Mouse (Mus musculus) stomach, embryonic 15.5 days (tissue): ENCODE data around the gene Snx15. TPM values are rescaled to one million over a fixed set of nuclear protein-coding genes. Genes with fewer than 3 reads are reported as not detected.

Experiments used
- polyA plus RNA-seq: library from polyadenylated mRNA; unstranded; fragments of >200 nt; fragmentation: Nextera tagmentation; extraction: Ambion mirVana; gene quantifications from 2 replicates; pipeline ENCODE4 v1.2.1, GENCODE M21; 2015

Snx15 gene
- polyA plus RNA-seq, 1 experiment from 2014 or later, result 29.2 TPM

Other genes starting within 250 kb of the Snx15 start
- 2.3 and 2.4 TPM in 2 replicates for gene Tigd3, start 234.2 kb downstream of the Snx15 start, polyA plus RNA-seq
- 98.7 and 118 TPM in 2 replicates for gene Dpf2, start 215.3 kb downstream of the Snx15 start, polyA plus RNA-seq
- gene Cdc42ep2, start 203.5 kb downstream of the Snx15 start, polyA plus RNA-seq, result 9.6 and 11.0 TPM in 2 replicates
- gene Pola2, start 164.1 kb downstream of the Snx15 start, polyA plus RNA-seq, result 60.9 and 64.2 TPM in 2 replicates
- not detected in 2 replicates for gene Slc22a20, start 142.2 kb downstream of the Snx15 start, polyA plus RNA-seq
- 15.2 and 16.4 TPM in 2 replicates for gene Capn1, start 112.4 kb downstream of the Snx15 start, polyA plus RNA-seq
- 26.7 and 31.7 TPM in 2 replicates for gene Syvn1, start 81.7 kb downstream of the Snx15 start, polyA plus RNA-seq
- 68.0 and 70.4 TPM in 2 replicates for gene Mrpl49, start 70.5 kb downstream of the Snx15 start, polyA plus RNA-seq
- 625 and 772 TPM in 2 replicates for gene Fau, start 70.5 kb downstream of the Snx15 start, polyA plus RNA-seq
- 34.6 and 36.6 TPM in 2 replicates for gene Znhit2, start 67.1 kb downstream of the Snx15 start, polyA plus RNA-seq
- gene Tm7sf2, start 59.9 kb downstream of the Snx15 start, polyA plus RNA-seq, result 27.7 and 30.0 TPM in 2 replicates
- 69.1 and 70.0 TPM in 2 replicates for gene Vps51, start 51.1 kb downstream of the Snx15 start, polyA plus RNA-seq
- not detected in 2 replicates for gene Tmem262, start 48.3 kb downstream of the Snx15 start, polyA plus RNA-seq
- 2.0 and 2.3 TPM in 2 replicates for gene Gm28374, start 46.0 kb downstream of the Snx15 start, polyA plus RNA-seq
- 61.5 and 69.8 TPM in 2 replicates for gene Zfpl1, start 43.3 kb downstream of the Snx15 start, polyA plus RNA-seq
- gene Cdca5, start 43.3 kb downstream of the Snx15 start, polyA plus RNA-seq, result 29.9 and 32.7 TPM in 2 replicates
- 0.28 TPM in 1 of 2 replicates, not detected in the other for gene AC131692.1, start 33.9 kb downstream of the Snx15 start, polyA plus RNA-seq
- 3.0 and 5.9 TPM in 2 replicates for gene Naaladl1, start 22.5 kb downstream of the Snx15 start, polyA plus RNA-seq
- 40.7 and 46.1 TPM in 2 replicates for gene Sac3d1, start 9.7 kb downstream of the Snx15 start, polyA plus RNA-seq
- 0.34 and 0.55 TPM in 2 replicates for gene Batf2, start 12.7 kb upstream of the Snx15 start, polyA plus RNA-seq
- gene Arl2, start 13.2 kb upstream of the Snx15 start, polyA plus RNA-seq, result 101 and 102 TPM in 2 replicates
- gene Majin, start 56.1 kb upstream of the Snx15 start, polyA plus RNA-seq, result not detected in 2 replicates
- gene Gpha2, start 98.1 kb upstream of the Snx15 start, polyA plus RNA-seq, result 0.62 TPM in 2 replicates
- gene Ppp2r5b, start 107.6 kb upstream of the Snx15 start, polyA plus RNA-seq, result 20.5 and 23.7 TPM in 2 replicates
- 7.6 and 10.6 TPM in 2 replicates for gene Atg2a, start 113.4 kb upstream of the Snx15 start, polyA plus RNA-seq
- 67.3 and 73.4 TPM in 2 replicates for gene Ehd1, start 148.4 kb upstream of the Snx15 start, polyA plus RNA-seq
- 1.3 and 1.5 TPM in 2 replicates for gene Cdc42bpg, start 178.2 kb upstream of the Snx15 start, polyA plus RNA-seq
- gene Men1, start 206.7 kb upstream of the Snx15 start, polyA plus RNA-seq, result 70.2 and 74.3 TPM in 2 replicates
- gene Map4k2, start 212.8 kb upstream of the Snx15 start, polyA plus RNA-seq, result 11.4 and 13.8 TPM in 2 replicates
- 104 and 127 TPM in 2 replicates for gene Sf1, start 235.4 kb upstream of the Snx15 start, polyA plus RNA-seq